Mouse (Mus musculus): Measurements from ENCODE around the gene Cacna1a. TPM values are rescaled to one million over a fixed set of nuclear protein-coding genes. Genes with fewer than 3 reads are reported as not detected.

The Cacna1a gene
- polyA plus RNA-seq, 1 experiment from 2014 or later = 8.0 TPM

GRCm38 (mm10) chr8:84593143-84593542, 204.9 kb downstream of the Cacna1a start:
- Histone ChIP-seq H3K9ac (no peak overlapping the region), H3K9me3 (replicated peaks) (no peaks in the 10 kb centered on the region), H3K4me1 (no peaks in the 10 kb centered on the region), H3K4me2 (replicated peaks) (no peak overlapping the region), H3K36me3 (no peaks in the 10 kb centered on the region), H3K4me3 (replicated peaks) (no peak overlapping the region), H3K27ac (replicated peaks) (no peak overlapping the region), H3K27me3 (no peaks in the 10 kb centered on the region)
- no peak for ATAC-seq (ENCODE audit: insufficient number of reproducible peaks, low FRiP score, low TSS enrichment, low read depth)
- WGBS = 86% methylated on average over 1 of the region's 1 CpGs

GRCm38 (mm10) chr8:84594099-84594780, 206.0 kb downstream of the Cacna1a start:
- Histone ChIP-seq H3K9me3 (replicated peaks) (no peaks in the 10 kb centered on the region), H3K4me2 (replicated peaks) (no peak overlapping the region), H3K4me1 (no peaks in the 10 kb centered on the region; the same call in 1 of the 2 replicates), H3K4me3 (replicated peaks) (no peak overlapping the region), H3K27me3 (no peaks in the 10 kb centered on the region), H3K36me3 (no peaks in the 10 kb centered on the region), H3K9ac (no peak overlapping the region), H3K27ac (replicated peaks) (no peak overlapping the region)
- WGBS = 68% methylated on average over 9 of the region's 9 CpGs
- no peak for ATAC-seq (ENCODE audit: insufficient number of reproducible peaks, low FRiP score, low TSS enrichment, low read depth)

- no peak for ATAC-seq (ENCODE audit: insufficient number of reproducible peaks, low FRiP score, low TSS enrichment, low read depth)
These were observed 207.4 kb downstream of the Cacna1a start for GRCm38 (mm10) chr8:84595648-84596047.

GRCm38 (mm10) chr8:84599401-84599800, 211.2 kb downstream of the Cacna1a start:
- H3K4me1 ChIP-seq = peaks cover 25% of the 10 kb centered on the region
- H3K9me3 ChIP-seq (replicated peaks) = no peaks in the 10 kb centered on the region
- H3K27ac ChIP-seq (replicated peaks) = no peak overlapping the region
- no peak for ATAC-seq (ENCODE audit: insufficient number of reproducible peaks, low FRiP score, low TSS enrichment, low read depth)
- H3K4me2 ChIP-seq (replicated peaks) = no peak overlapping the region
- 92% methylated on average over 1 of the region's 1 CpGs for WGBS
- H3K27me3 ChIP-seq = 0 out of 2 replicates have a peak, but pooled peaks cover 6% of the 10 kb centered on the region
- H3K36me3 ChIP-seq = no peaks in the 10 kb centered on the region
- H3K4me3 ChIP-seq (replicated peaks) = no peak overlapping the region
- H3K9ac ChIP-seq = no peak overlapping the region

More at GRCm38 (mm10) chr8:84595648-84596047, 207.4 kb downstream of the Cacna1a start:
- H3K27me3 ChIP-seq = no peaks in the 10 kb centered on the region
- H3K9me3 ChIP-seq (replicated peaks) = no peaks in the 10 kb centered on the region
- no peak overlapping the region for H3K4me2 ChIP-seq (replicated peaks)
- no peaks in the 10 kb centered on the region for H3K36me3 ChIP-seq
- H3K27ac ChIP-seq (replicated peaks) = no peak overlapping the region
- WGBS = 22% methylated on average over 9 of the region's 9 CpGs
- H3K9ac ChIP-seq = no peak overlapping the region
- H3K4me3 ChIP-seq (replicated peaks) = no peak overlapping the region
- H3K4me1 ChIP-seq = peaks cover 9% of the 10 kb centered on the region

- Histone ChIP-seq H3K4me3 (replicated peaks) (peak overlapping the region; percentile 41), H3K36me3 (no peaks in the 10 kb centered on the region), H3K4me1 (peaks cover 25% of the 10 kb centered on the region), H3K27ac (replicated peaks) (no peak overlapping the region), H3K9ac (0 out of 2 replicates have a peak overlapping the region, but pooled peaks have one; percentile 21), H3K4me2 (replicated peaks) (peak overlapping the region; percentile 58), H3K9me3 (replicated peaks) (no peaks in the 10 kb centered on the region), H3K27me3 (0 out of 2 replicates have a peak, but pooled peaks cover 6% of the 10 kb centered on the region)
- ATAC-seq (ENCODE audit: insufficient number of reproducible peaks, low FRiP score, low TSS enrichment, low read depth) = peak; percentile 15; the same call in 1 of the 2 replicates
- 9% methylated on average over 26 of the region's 26 CpGs for WGBS
These were observed 212.2 kb downstream of the Cacna1a start for GRCm38 (mm10) chr8:84600311-84600907.

GRCm38 (mm10) chr8:84601221-84601751, 213.0 kb downstream of the Cacna1a start:
- Histone ChIP-seq H3K9ac (no peak overlapping the region), H3K4me1 (peaks cover 25% of the 10 kb centered on the region), H3K36me3 (no peaks in the 10 kb centered on the region), H3K27me3 (0 out of 2 replicates have a peak, but pooled peaks cover 6% of the 10 kb centered on the region), H3K9me3 (replicated peaks) (no peaks in the 10 kb centered on the region), H3K4me2 (replicated peaks) (peak overlapping the region; percentile 58), H3K4me3 (replicated peaks) (peak overlapping the region; percentile 41), H3K27ac (replicated peaks) (no peak overlapping the region)
- 7% methylated on average over 19 of the region's 19 CpGs for WGBS
- no peak for ATAC-seq (ENCODE audit: insufficient number of reproducible peaks, low FRiP score, low TSS enrichment, low read depth)

GRCm38 (mm10) chr8:84614512-84615223, 226.4 kb downstream of the Cacna1a start:
- 26% methylated on average over 16 of the region's 16 CpGs for WGBS
- ATAC-seq (ENCODE audit: insufficient number of reproducible peaks, low FRiP score, low TSS enrichment, low read depth) = no peak
- Histone ChIP-seq H3K36me3 (no peaks in the 10 kb centered on the region), H3K4me1 (peaks cover 23% of the 10 kb centered on the region; the same call in 1 of the 2 replicates), H3K4me2 (replicated peaks) (0 out of 2 replicates have a peak overlapping the region, but pooled peaks have one; percentile 28), H3K4me3 (replicated peaks) (no peak overlapping the region; the same call in 1 of the 2 replicates), H3K27ac (replicated peaks) (no peak overlapping the region), H3K27me3 (no peaks in the 10 kb centered on the region), H3K9ac (no peak overlapping the region), H3K9me3 (replicated peaks) (no peaks in the 10 kb centered on the region)

GRCm38 (mm10) chr8:84615666-84616485, 227.6 kb downstream of the Cacna1a start:
- H3K4me3 ChIP-seq (replicated peaks) = peak overlapping the region; percentile 23
- no peak overlapping the region for H3K27ac ChIP-seq (replicated peaks)
- WGBS = 29% methylated on average over 22 of the region's 22 CpGs
- ATAC-seq (ENCODE audit: insufficient number of reproducible peaks, low FRiP score, low TSS enrichment, low read depth) = peak; percentile 52; the same call in 1 of the 2 replicates
- peak overlapping the region; percentile 28 for H3K4me2 ChIP-seq (replicated peaks)
- peaks cover 23% of the 10 kb centered on the region; the same call in 1 of the 2 replicates for H3K4me1 ChIP-seq
- H3K9me3 ChIP-seq (replicated peaks) = no peaks in the 10 kb centered on the region
- H3K36me3 ChIP-seq = no peaks in the 10 kb centered on the region
- peak overlapping the region; percentile 9; the same call in 1 of the 2 replicates for H3K9ac ChIP-seq
- no peaks in the 10 kb centered on the region for H3K27me3 ChIP-seq

GRCm38 (mm10) chr8:84617005-84617404, 228.8 kb downstream of the Cacna1a start:
- no peak overlapping the region for H3K9ac ChIP-seq
- ATAC-seq (ENCODE audit: insufficient number of reproducible peaks, low FRiP score, low TSS enrichment, low read depth) = no peak
- no peaks in the 10 kb centered on the region for H3K36me3 ChIP-seq
- WGBS = 39% methylated on average over 22 of the region's 22 CpGs
- H3K27me3 ChIP-seq = no peaks in the 10 kb centered on the region
- H3K9me3 ChIP-seq (replicated peaks) = no peaks in the 10 kb centered on the region
- no peak overlapping the region for H3K4me2 ChIP-seq (replicated peaks)
- peaks cover 23% of the 10 kb centered on the region; the same call in 1 of the 2 replicates for H3K4me1 ChIP-seq
- no peak overlapping the region for H3K4me3 ChIP-seq (replicated peaks)
- no peak overlapping the region for H3K27ac ChIP-seq (replicated peaks)

GRCm38 (mm10) chr8:84621102-84621625, 232.9 kb downstream of the Cacna1a start:
- Histone ChIP-seq H3K9ac (no peak overlapping the region), H3K9me3 (replicated peaks) (no peaks in the 10 kb centered on the region), H3K4me1 (peaks cover 12% of the 10 kb centered on the region; the same call in 1 of the 2 replicates), H3K4me2 (replicated peaks) (no peak overlapping the region), H3K4me3 (replicated peaks) (no peak overlapping the region), H3K27ac (replicated peaks) (no peak overlapping the region), H3K36me3 (no peaks in the 10 kb centered on the region), H3K27me3 (no peaks in the 10 kb centered on the region)
- WGBS = 71% methylated on average over 8 of the region's 8 CpGs
- ATAC-seq (ENCODE audit: insufficient number of reproducible peaks, low FRiP score, low TSS enrichment, low read depth) = no peak
